8 mouse cellular contexts compared by ENCODE assay signal in genomic region chr13:28416887-28417286, GRCm38 (mm10).
DNase-seq lines count a peak whose midpoint lies in the region; ATAC-seq and TF ChIP-seq lines count a peak whose summit lies in the region.

No protein-coding gene starts in this region.

- no peak for DNase-seq in gastrocnemius, adult 2 months
- DNase-seq in gastrocnemius, postnatal 25 days: no peak
- peak; percentile 46 for DNase-seq in cerebellum, adult 11-12 months
- DNase-seq in layer of hippocampus, adult 9-11 months: peak; percentile 21
- DNase-seq in midbrain, embryonic 14.5 days: peak; percentile 77
- peak; percentile 58 for DNase-seq in thymus, postnatal 25 days
- no peak for DNase-seq in urinary bladder, postnatal 25 days (ENCODE audit: low spot score)

- WGBS in forebrain, embryonic 16.5 days: 3% methylated on average over 8 of the region's 8 CpGs
- WGBS in midbrain, embryonic 14.5 days: 12% methylated on average over 8 of the region's 8 CpGs

- H3K4me2 ChIP-seq in forebrain, embryonic 16.5 days (ENCODE audit: low read length): peak overlapping the region; percentile 61
- peak overlapping the region; percentile 57 for H3K4me2 ChIP-seq in midbrain, embryonic 14.5 days (ENCODE audit: low read length)

- H3K4me3 ChIP-seq in gastrocnemius, adult 2 months: peak overlapping the region; percentile 67
- peak overlapping the region; percentile 39 for H3K4me3 ChIP-seq in forebrain, embryonic 16.5 days (replicated peaks; ENCODE audit: low read length)
- H3K4me3 ChIP-seq in midbrain, embryonic 14.5 days (replicated peaks; ENCODE audit: low read depth, low read length): peak overlapping the region; percentile 30

- H3K27me3 ChIP-seq in forebrain, embryonic 16.5 days (replicated peaks; ENCODE audit: control insufficient read depth, insufficient read depth, low read length): no peaks in the 10 kb centered on the region
- no peaks in the 10 kb centered on the region for H3K27me3 ChIP-seq in midbrain, embryonic 14.5 days (ENCODE audit: control insufficient read depth, insufficient read depth, low read length)

- intact Hi-C loops in gastrocnemius, adult 2 months (cut with DNase I): loop anchor here (5.0 to 10.0 kb wide), 2 partner anchors 535 to 1418 kb away; partner anchors contain the start of gene Sox4

- no peaks in the 10 kb centered on the region for H3K9me3 ChIP-seq in forebrain, embryonic 16.5 days (ENCODE audit: control insufficient read depth, low read length)
- H3K9me3 ChIP-seq in midbrain, embryonic 14.5 days (ENCODE audit: control insufficient read depth, low read length): no peaks in the 10 kb centered on the region

- H3K9ac ChIP-seq in forebrain, embryonic 16.5 days (replicated peaks; ENCODE audit: low read depth, low read length): peak overlapping the region; percentile 57
- peak overlapping the region; percentile 59 for H3K9ac ChIP-seq in midbrain, embryonic 14.5 days (replicated peaks; ENCODE audit: low read length)

- H3K36me3 ChIP-seq in forebrain, embryonic 16.5 days (ENCODE audit: control insufficient read depth, insufficient read depth): no peaks in the 10 kb centered on the region
- H3K36me3 ChIP-seq in midbrain, embryonic 14.5 days (ENCODE audit: control insufficient read depth, insufficient read depth, low read length): no peaks in the 10 kb centered on the region

- ATAC-seq in forebrain, embryonic 16.5 days: peak; percentile 15
- peak; percentile 44 for ATAC-seq in midbrain, embryonic 14.5 days (ENCODE audit: low FRiP score, low TSS enrichment)

- peak overlapping the region; percentile 68; the same call in 1 of the 2 replicates for H3K27ac ChIP-seq in gastrocnemius, adult 2 months
- H3K27ac ChIP-seq in forebrain, embryonic 16.5 days (ENCODE audit: low read length): peak overlapping the region; percentile 95
- peak overlapping the region; percentile 93 for H3K27ac ChIP-seq in midbrain, embryonic 14.5 days (replicated peaks; ENCODE audit: low read depth, low read length)

- H3K4me1 ChIP-seq in forebrain, embryonic 16.5 days (replicated peaks; ENCODE audit: control insufficient read depth, insufficient read depth, low read length): peaks cover 60% of the 10 kb centered on the region
- peaks cover 64% of the 10 kb centered on the region for H3K4me1 ChIP-seq in midbrain, embryonic 14.5 days (ENCODE audit: control insufficient read depth, insufficient read depth, low read length)

- no peak for TF ChIP-seq CTCF in gastrocnemius, adult 2 months (IDR thresholded peaks at IDR 0.05)

Comparison
In these comparisons a context has a peak if more than half of its experiments do, and no peak if none do; other contexts are left out.
1. DNase-seq: peak in cerebellum, adult 11-12 months (single experiment), layer of hippocampus, adult 9-11 months (single experiment), midbrain, embryonic 14.5 days (single experiment) and thymus, postnatal 25 days (single experiment); none in gastrocnemius, adult 2 months (single experiment), gastrocnemius, postnatal 25 days (single experiment) and urinary bladder, postnatal 25 days (single experiment).
2. Peak in every context shown above with its lines, with median percentiles within 50 percentile points of each other: H3K27ac ChIP-seq and H3K4me3 ChIP-seq.